Mouse (Mus musculus): ENCODE results near the gene Ush1g. TPM values are rescaled to one million over a fixed set of nuclear protein-coding genes. Genes with fewer than 3 reads are reported as not detected.

Ush1g gene
- total and polyA plus RNA-seq, 3 experiments = not detected

- TF ChIP-seq GABPA (IDR thresholded peaks at IDR 0.05; ENCODE audit: low read depth, low read length) = peak; percentile 97; the same call in 1 of the 2 replicates
- TF ChIP-seq MYB (IDR thresholded peaks at IDR 0.05; ENCODE audit: low read depth, low read length) = no peak
- 0 out of 2 replicates have a peak, but pooled peaks have one; percentile 20 for TF ChIP-seq E2F4 (IDR thresholded peaks at IDR 0.05; ENCODE audit: borderline replicate concordance, low read depth, low read length)
- TF ChIP-seq NRF1 (IDR thresholded peaks at IDR 0.05; ENCODE audit: insufficient read depth, low read depth, low read length, poor library complexity, severe bottlenecking) = peak; percentile 56; the same call in 1 of the 2 replicates
- TF ChIP-seq BHLHE40 (IDR thresholded peaks at IDR 0.05; ENCODE audit: borderline replicate concordance, low read depth, low read length) = peak; percentile 96
- peak; percentile 97 for TF ChIP-seq ZMIZ1 (IDR thresholded peaks at IDR 0.05; ENCODE audit: low read depth, low read length)
- TF ChIP-seq GATA1 (IDR thresholded peaks at IDR 0.05; ENCODE audit: low read depth, low read length) = peak; percentile 69
- TF ChIP-seq ELF1 (IDR thresholded peaks at IDR 0.05; ENCODE audit: low read depth, low read length) = peak; percentile 99
- no peak for TF ChIP-seq UBTF (IDR thresholded peaks at IDR 0.05; ENCODE audit: borderline replicate concordance, insufficient read depth, low read depth, low read length)
- TF ChIP-seq RCOR1 (IDR thresholded peaks at IDR 0.05; ENCODE audit: low read depth, low read length) = peak; percentile 55; the same call in 1 of the 2 replicates
Observed at GRCm38 (mm10) chr11:115276780-115277603, 44.8 kb downstream of the Ush1g start, which contains the start of gene Fdxr (continued).

- H3K79me2 ChIP-seq (ENCODE audit: control insufficient read depth, insufficient read depth, low read length, poor library complexity) = peaks cover 6% of the 10 kb centered on the region; the same call in 1 of the 2 replicates
- no peak overlapping the region; the same call in 1 of the 2 replicates for H3K27ac ChIP-seq (ENCODE audit: control insufficient read depth, low read depth, low read length)
- no peak for DNase-seq (ENCODE audit: low read depth, low spot score)
- H3K36me3 ChIP-seq (ENCODE audit: control insufficient read depth in 1 of 2, insufficient read depth in 2 of 2, low read length in 2 of 2) = peaks cover 0 to 20% of the 10 kb centered on the region in 2 experiments; a peak in 2 of 4 replicates
- no peaks in the 10 kb centered on the region for H3K27me3 ChIP-seq (ENCODE audit: control insufficient read depth in 1 of 2, insufficient read depth in 2 of 2, low read length in 2 of 2)
- H3K9ac ChIP-seq (ENCODE audit: control insufficient read depth, low read depth, low read length, poor library complexity, severe bottlenecking) = peak overlapping the region; percentile 93
- TF ChIP-seq NRF1 (IDR thresholded peaks at IDR 0.05; ENCODE audit: insufficient read depth, low read depth, low read length, poor library complexity, severe bottlenecking) (no peak), MAX (IDR thresholded peaks at IDR 0.05; ENCODE audit: low read length) (no peak; the same call in 1 of the 2 replicates), MAFK (IDR thresholded peaks at IDR 0.05; ENCODE audit: borderline replicate concordance, low read depth, low read length) (no peak), GATA1 (IDR thresholded peaks at IDR 0.05; ENCODE audit: low read depth, low read length) (no peak), NELFE (IDR thresholded peaks at IDR 0.05; ENCODE audit: low read depth, low read length) (no peak), MAZ (IDR thresholded peaks at IDR 0.05; ENCODE audit: low read depth, low read length) (no peak; the same call in 1 of the 2 replicates), BHLHE40 (IDR thresholded peaks at IDR 0.05; ENCODE audit: borderline replicate concordance, low read depth, low read length) (no peak), USF1 (IDR thresholded peaks at IDR 0.05; ENCODE audit: low read depth, low read length) (no peak), E2F4 (IDR thresholded peaks at IDR 0.05; ENCODE audit: borderline replicate concordance, low read depth, low read length) (no peak)
- H3K4me1 ChIP-seq (ENCODE audit: control insufficient read depth in 1 of 2, insufficient read depth in 2 of 2, low read length in 2 of 2) = peaks cover 10 to 26% of the 10 kb centered on the region in 2 experiments
- H3K4me3 ChIP-seq (ENCODE audit: control insufficient read depth in 1 of 2, insufficient read depth in 1 of 2, low read depth in 2 of 2, low read length in 2 of 2) = peak overlapping the region; percentile 81 to 87
- H3K9me3 ChIP-seq (replicated peaks; ENCODE audit: insufficient read depth, low read length) = no peaks in the 10 kb centered on the region
Observed at GRCm38 (mm10) chr11:115275954-115276353, 45.9 kb downstream of the Ush1g start.

All from MEL (cell line).